Mouse (Mus musculus): Measurements from ENCODE around the gene Vhl.

GRCm38 (mm10) chr6:113669821-113670220 is 46.1 kb downstream of the Vhl start:
- TF ChIP-seq CTCF (IDR thresholded peaks at IDR 0.05; ENCODE audit: low read depth) (no peak), EP300 (IDR thresholded peaks at IDR 0.05; ENCODE audit: low read depth) (no peak)
